Mouse (Mus musculus) small intestine, adult 2 months (tissue): Measurements from ENCODE around the gene Adam33. TPM values are rescaled to one million over a fixed set of nuclear protein-coding genes. Genes with fewer than 3 reads are reported as not detected.

Source experiments
- H3K27ac ChIP-seq: fragments of 200-500 bp; 2 replicates; pipeline ENCODE4 v1.5.1; 2012; ENCODE audit warnings: low read depth, low read length, control low read depth, inconsistent platforms; ENCODE audit not compliant: insufficient read depth
- H3K27me3 ChIP-seq: fragments of 200-500 bp; 2 replicates; pipeline ENCODE4 v1.6.1; 2012; ENCODE audit warnings: mild to moderate bottlenecking, moderate library complexity, low read length, inconsistent platforms; ENCODE audit not compliant: control insufficient read depth, insufficient read depth
- H3K36me3 ChIP-seq: fragments of 200-500 bp; 2 replicates; pipeline ENCODE4 v1.6.1; 2012; ENCODE audit warnings: mild to moderate bottlenecking, low read length, control low read depth, inconsistent platforms; ENCODE audit not compliant: control insufficient read depth, insufficient read depth
- H3K4me1 ChIP-seq: fragments of 200-500 bp; 2 replicates; pipeline ENCODE4 v1.6.1; 2012; ENCODE audit warnings: low read length, inconsistent platforms, mixed read lengths; ENCODE audit not compliant: control insufficient read depth, insufficient read depth, insufficient read length
- H3K4me3 ChIP-seq: fragments of 200-500 bp; 2 replicates; pipeline ENCODE4 v1.5.1; 2012; ENCODE audit warnings: low read depth, mild to moderate bottlenecking, control low read depth, inconsistent platforms, low read length, moderate library complexity
- CTCF ChIP-seq: fragments of 200-500 bp; IDR thresholded peaks from 2 replicates; pipeline ENCODE4 v1.5.1; 2012; ENCODE audit warnings: low read depth, mild to moderate bottlenecking, control low read depth, inconsistent platforms, low read length, moderate library complexity, mixed read lengths; ENCODE audit not compliant: insufficient replicate concordance, insufficient read length; ENCODE audit errors: extremely low read depth
- POLR2A ChIP-seq: fragments of 200-500 bp; IDR thresholded peaks from 2 replicates; pipeline ENCODE4 v1.6.1; 2012; ENCODE audit warnings: low read depth, mild to moderate bottlenecking, control low read depth, inconsistent platforms, low read length, moderate library complexity
- WGBS: fragments of 180-500 bp; shearing (Covaris S2); methylation state at CpG from one replicate; pipeline ENCODE4 v1.1.7; 2018; 5-methylcytosine and 5-hydroxymethylcytosine counted together
- polyA plus RNA-seq: library from polyadenylated mRNA; depleted of rRNA; stranded (reverse); fragments of >200 nt; gene quantifications from 2 replicates; pipeline ENCODE4 v1.2.3, GENCODE M21; 2012

Gene Adam33
- polyA plus RNA-seq, 1 experiment: 13.1 TPM

DNA sequence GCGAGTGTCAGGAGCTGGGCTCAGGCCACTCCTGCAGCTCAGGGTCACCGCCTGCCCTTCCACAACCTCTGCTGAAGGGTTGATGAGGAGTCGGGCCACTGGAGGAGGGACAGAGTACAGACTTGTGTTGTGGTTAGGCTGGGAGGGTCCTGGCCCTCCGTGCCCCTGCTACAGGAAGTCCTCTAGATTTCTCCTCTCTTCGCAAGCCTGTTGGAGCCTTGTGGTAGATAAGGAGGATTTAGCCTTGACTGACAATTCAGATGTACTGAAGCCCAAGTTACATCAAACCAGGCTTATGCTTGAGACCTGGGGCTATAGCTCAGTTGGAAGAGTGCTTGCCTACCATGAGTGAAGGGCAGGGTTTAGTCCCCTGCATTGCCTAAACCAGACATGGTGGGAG, 16.9 kb upstream of the Adam33 start:
- Histone ChIP-seq H3K27me3 (no peaks in the 10 kb centered on the region), H3K36me3 (no peaks in the 10 kb centered on the region), H3K4me3 (no peak overlapping the region), H3K4me1 (no peaks in the 10 kb centered on the region), H3K27ac (no peak overlapping the region)
- TF ChIP-seq CTCF (no peak), POLR2A (no peak)
- WGBS: 60% methylated on average over 5 of the region's 5 CpGs

- H3K4me3 ChIP-seq: no peak overlapping the region
- WGBS: 82% methylated on average over 10 of the region's 10 CpGs
- H3K36me3 ChIP-seq: no peaks in the 10 kb centered on the region
- H3K4me1 ChIP-seq: no peaks in the 10 kb centered on the region
- TF ChIP-seq CTCF (no peak), POLR2A (no peak)
- no peaks in the 10 kb centered on the region for H3K27me3 ChIP-seq
- no peak overlapping the region for H3K27ac ChIP-seq
These were observed 8.9 kb upstream of the Adam33 start for GRCm38 (mm10) chr2:131072536-131072935.

DNA sequence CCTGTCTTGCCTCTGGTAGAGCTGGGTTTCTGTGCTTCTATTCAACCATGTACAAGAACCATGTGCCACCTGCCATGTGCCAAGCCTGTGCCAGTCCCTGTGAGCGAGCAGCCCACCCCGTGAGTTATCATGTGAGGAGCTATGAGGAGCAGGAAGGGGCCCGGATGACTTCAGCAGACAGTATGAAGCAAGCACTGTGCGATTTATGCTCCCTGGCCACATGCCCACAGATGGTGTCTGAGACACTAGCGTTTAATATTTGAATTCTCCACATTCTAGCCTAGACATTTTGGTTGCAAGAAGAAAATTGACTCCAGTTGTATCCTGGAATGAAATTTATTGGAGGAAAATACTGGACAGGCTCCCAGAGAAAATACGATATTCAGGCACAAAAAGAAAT, 3.9 kb upstream of the Adam33 start:
- H3K27me3 ChIP-seq: peaks cover 6% of the 10 kb centered on the region; the same call in 1 of the 2 replicates
- no peak overlapping the region for H3K27ac ChIP-seq
- WGBS: 46% methylated on average over 6 of the region's 6 CpGs
- no peaks in the 10 kb centered on the region for H3K36me3 ChIP-seq
- no peak overlapping the region for H3K4me3 ChIP-seq
- H3K4me1 ChIP-seq: no peaks in the 10 kb centered on the region
- no peak for TF ChIP-seq POLR2A

DNA sequence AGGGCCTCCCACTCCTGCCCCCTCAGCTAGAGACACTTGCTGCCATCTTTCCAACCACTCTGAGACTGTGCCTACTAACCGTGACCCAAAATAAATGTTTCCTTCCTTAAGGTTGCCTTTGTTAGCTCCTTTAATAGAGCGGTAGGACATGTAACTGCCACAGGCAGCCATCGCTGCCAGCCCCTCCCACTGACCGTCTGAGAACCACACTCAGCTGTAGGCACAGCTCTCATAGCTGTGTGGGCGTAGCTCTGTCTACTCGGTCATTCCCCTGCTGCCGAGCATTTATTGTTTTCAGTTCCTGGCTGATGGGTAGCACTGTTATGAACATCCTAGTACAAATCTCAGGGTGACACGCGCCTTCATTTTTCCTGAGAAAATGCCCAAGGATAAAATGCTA, 2.7 kb upstream of the Adam33 start:
- Histone ChIP-seq H3K36me3 (no peaks in the 10 kb centered on the region), H3K4me1 (no peaks in the 10 kb centered on the region), H3K27ac (no peak overlapping the region), H3K27me3 (peaks cover 6% of the 10 kb centered on the region), H3K4me3 (no peak overlapping the region)
- TF ChIP-seq CTCF (no peak), POLR2A (no peak)
- WGBS: 52% methylated on average over 9 of the region's 9 CpGs

- H3K36me3 ChIP-seq: no peaks in the 10 kb centered on the region
- TF ChIP-seq CTCF: no peak
- 50% methylated on average over 5 of the region's 5 CpGs for WGBS
- no peak overlapping the region for H3K27ac ChIP-seq
- peaks cover 6% of the 10 kb centered on the region for H3K27me3 ChIP-seq
- no peak overlapping the region for H3K4me3 ChIP-seq
- H3K4me1 ChIP-seq: no peaks in the 10 kb centered on the region
These were observed 2.0 kb downstream of the Adam33 start for GRCm38 (mm10) chr2:131061607-131062006.

DNA sequence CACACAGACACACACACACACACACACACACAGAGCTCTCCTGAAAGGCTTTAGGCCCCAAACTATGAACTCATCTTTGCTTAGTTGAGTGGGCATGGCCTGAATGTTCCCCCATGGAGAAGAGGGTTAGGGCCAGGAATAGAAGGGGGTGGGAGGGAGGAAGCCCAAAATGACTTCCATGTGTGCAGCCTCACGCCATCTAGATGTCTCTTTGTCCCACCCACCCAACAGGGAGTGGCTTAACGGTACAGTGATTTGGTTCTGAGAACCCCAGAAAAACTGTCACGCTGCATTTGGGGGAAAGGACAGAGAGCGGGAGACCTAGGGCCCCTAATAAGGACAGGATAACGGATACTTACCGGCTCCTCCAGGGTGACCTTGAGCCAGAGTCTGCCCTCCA, 2.8 kb downstream of the Adam33 start:
- Histone ChIP-seq H3K36me3 (no peaks in the 10 kb centered on the region), H3K27me3 (peaks cover 9% of the 10 kb centered on the region), H3K4me1 (no peaks in the 10 kb centered on the region; the same call in 1 of the 2 replicates), H3K4me3 (no peak overlapping the region), H3K27ac (no peak overlapping the region)
- 64% methylated on average over 6 of the region's 6 CpGs for WGBS
- TF ChIP-seq CTCF (no peak), POLR2A (no peak)

DNA sequence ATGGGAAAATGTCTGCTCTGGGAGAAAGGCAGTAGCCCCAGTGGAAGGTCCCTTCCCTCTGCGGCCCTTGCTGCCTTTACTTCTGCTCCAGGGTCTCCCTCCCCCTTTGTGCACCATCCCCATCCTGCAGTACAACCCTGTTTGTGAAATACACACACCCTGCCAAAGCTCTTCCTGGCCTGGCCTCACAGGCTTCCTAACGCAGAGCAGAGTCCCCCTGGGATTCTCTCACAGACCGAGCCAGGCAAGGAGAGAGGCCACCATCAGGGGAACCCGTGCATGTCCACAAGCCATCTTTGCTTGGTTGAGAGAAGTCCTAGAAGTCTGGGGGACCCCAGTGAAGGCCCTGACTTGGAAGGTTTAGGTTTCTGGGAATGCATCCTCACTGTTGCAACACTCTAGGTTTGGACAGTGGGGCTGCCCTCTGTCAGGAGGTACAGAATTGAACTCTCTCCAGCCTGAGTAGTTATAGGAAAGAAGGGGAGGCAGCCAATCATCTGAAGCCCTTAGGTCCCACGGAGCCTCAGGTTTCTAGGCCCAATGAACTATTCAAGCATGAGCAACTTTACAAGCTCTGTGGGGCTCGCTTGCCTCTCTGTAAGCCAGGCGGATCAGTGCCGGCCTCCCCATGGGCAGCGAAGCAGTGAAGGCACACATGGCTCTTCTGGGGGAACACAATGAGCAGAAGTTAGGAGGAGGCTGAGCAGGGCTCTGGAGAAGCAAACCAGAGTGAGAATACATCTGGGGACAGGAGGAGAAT, 3.7 kb downstream of the Adam33 start:
- H3K27me3 ChIP-seq: peaks cover 12% of the 10 kb centered on the region
- TF ChIP-seq CTCF (no peak), POLR2A (no peak)
- no peaks in the 10 kb centered on the region for H3K36me3 ChIP-seq
- WGBS: 77% methylated on average over 9 of the region's 9 CpGs
- H3K4me1 ChIP-seq: no peaks in the 10 kb centered on the region; the same call in 1 of the 2 replicates
- H3K27ac ChIP-seq: no peak overlapping the region
- H3K4me3 ChIP-seq: no peak overlapping the region
